Mouse (Mus musculus) urinary bladder, postnatal 25 days (tissue): ENCODE results near the gene Tssk2.

Experiments used
- DNase-seq: peaks from one replicate; pipeline ENCODE4 v3.0.0; 2022; ENCODE audit warnings: low spot score

The Tssk2 gene

DNA sequence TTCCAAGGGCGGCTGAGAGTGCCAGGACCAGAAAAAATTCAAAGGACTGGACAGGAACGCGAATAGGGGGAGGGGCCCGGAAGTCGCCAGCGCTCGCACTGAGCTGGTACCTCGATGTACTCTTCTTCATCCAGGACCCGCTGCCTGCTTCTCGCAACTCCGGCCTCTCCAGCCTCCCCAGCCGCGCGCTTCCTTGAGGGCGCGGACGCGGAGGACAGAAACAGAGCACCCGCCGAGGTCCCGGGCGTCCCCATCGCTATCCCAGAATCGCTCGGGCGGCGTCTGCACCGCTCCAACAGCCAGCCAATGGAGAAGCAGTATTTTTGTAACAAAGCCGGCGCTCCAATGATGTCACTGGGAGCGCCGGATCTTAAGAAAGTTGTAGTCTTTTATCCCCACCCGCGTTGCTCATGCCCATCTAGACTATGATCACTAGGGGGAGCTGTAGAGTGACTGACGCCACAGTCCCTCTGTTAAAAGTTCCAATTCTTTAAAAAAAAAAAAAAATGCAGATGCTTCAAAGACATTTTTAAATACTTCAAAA, 12.7 kb downstream of the Tssk2 start, which contains the start of gene Ess2:
TSS of gene Ess2 (minus strand) at position 297 of the 544 bp plus-strand sequence.
- peak; percentile 70 for DNase-seq

DNA sequence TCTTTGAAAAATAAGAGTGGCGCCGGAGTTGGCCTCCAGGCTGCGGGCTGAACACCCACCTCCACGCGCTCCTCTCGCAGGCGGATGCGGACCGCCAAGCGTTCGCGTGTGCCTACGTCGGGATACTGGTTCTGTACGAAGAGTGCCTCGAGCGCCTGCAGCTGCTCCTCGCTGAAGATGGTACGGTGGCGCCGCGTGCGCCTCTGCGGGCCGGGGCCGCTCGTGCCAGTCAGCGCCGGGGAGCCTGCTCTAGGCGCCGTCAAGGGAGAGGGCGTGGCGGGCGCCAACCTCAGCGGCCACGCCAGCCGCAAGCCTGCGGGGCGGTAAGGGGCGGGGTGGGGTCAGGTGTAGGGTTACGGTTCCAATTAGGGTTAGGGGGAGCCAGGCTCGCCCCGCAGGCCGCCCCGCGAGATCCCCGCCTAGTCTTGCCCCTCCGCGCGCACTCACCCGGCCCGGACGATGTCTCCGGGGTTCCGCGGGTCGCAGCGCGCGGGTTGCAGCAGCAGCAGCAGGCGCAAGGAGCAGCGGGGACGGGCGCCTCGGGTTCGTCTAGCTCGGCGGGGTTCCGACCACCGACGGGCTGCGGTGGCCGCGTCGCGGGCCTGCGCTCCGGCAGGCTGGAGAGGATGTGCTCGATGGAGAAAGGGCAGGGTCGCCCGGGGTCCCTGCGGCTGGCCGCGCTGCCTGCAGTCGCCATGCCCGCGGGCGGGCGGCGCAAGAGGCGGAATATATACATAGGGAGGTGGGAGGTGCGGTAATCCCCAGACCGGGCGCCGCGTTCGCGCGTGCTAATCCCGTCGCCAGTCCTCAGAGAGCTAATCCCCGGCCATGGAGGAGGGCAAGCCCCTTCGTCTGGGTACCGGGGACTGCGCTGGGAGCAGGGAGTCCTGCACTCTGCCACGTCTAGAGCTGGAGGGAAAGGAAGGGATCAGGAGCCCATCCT, 16.1 kb downstream of the Tssk2 start, which contains the start of gene Gsc2:
TSS of gene Gsc2 (minus strand) at position 753 of the 943 bp plus-strand sequence.
- DNase-seq = peak; percentile 19

DNA sequence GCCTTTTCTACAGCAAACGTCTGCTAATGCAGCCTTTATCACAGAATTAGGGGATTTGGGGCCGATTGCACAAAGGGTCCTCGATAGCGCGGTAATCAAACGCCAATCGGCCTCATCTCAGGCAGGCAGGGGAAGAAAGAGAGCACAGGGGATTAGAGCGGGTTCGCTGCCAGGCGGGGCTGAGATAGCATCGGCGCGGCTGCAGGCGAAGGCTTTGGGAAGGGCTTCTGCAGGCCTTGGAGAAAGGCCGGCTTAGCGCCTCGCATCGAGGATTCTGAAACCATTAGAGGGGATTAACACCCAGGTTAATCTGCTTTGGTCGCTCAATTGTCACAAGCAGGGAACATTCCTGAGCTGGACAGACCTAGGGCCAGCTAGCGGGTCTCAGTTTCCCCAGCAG, 22.1 kb downstream of the Tssk2 start:
- DNase-seq = no peak

DNA sequence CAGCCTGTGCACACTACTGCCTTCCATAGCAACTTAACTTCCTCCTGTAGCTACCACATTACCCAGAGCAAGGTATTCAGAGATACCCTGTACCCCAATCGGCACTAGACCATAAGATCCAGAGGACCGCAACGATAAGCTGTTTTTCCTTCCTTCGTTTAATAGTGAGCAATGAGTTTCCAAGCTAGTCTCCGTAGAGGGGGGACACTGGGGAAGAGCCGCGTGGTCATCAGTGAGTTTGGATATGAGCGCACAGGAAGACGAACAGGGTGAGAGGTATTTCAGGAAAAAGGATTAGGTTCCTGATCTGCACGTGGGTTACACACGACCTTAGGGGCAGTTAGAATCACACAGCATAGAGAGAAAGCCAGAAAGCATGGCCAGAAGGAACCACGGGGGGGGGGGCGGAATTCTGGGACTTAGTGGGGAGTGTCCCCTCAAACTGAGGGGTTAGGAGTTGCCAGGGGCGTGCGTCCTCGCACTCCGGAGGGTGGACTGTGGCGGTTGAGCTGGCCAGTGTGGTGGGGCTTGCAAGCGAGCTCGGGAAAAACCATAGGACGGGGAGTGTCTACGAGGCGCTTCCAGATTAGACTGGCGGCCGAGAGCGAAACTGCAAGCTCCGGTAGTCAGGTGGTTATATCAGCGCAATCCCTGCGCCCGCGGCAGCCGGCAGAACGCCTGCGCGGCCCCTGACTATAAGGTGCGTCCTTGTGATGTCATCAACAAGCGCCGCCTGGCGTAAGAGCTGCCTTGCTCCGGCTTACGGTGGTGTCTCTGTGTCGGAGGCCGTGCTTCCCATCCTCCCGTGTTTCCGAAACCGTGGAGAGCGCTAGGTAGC, 23.1 kb downstream of the Tssk2 start:
- peak; percentile 94 for DNase-seq

DNA sequence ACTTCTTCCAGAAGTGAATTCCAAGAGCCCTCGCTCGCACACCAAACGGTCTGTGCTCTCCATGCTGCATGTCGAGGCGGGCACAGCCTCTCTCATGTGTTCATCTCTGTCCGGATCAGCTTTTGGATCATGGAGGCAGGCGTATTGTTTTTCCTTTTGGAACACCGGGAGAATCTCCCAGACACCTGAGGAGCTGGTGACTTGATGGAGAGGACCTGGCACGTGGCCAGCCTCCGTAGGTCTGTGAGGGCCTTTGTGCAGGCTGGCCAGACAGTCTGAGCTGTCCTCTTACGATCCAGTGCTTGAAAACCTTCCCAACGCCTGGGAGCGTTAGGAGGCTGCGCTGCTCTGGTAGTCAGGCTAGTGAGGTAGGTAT, 23.7 kb downstream of the Tssk2 start:
- no peak for DNase-seq

DNA sequence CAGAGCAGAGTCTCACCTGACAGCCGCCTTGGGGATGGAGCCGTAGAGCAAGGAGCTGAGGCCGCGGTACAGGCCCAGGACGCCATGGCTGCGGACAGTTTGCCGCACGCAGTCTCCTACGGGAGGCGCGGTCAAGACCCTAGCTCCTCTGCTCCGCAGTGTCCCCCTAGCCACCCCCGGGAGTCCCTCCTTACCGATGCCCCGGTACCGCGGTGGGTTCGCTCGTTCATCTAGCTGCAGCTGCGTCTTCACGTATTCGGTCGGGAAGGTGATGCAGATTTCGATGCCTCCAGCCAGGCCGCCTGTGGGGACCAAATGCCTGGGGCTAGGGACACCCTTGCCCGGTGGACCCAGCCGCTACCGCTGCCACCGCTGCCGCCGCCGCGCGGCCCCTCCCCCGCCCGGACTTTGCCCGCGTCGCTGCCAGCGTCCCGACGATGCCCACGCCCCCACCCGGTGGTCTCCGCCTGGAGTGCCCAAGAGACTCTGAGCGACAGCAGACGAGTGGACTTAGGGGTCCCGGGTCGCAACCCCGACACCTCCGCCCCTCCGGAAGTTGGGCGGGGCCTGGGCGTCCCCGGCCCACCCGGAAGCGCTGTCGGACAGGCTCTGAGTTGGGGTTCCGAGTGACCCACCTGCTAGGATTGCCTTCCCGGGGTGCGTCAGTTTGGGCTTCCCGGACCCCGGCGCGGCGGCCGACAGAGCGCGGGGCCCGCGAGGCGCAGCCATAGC, 29.1 kb downstream of the Tssk2 start:
- peak; percentile 48 for DNase-seq

DNA sequence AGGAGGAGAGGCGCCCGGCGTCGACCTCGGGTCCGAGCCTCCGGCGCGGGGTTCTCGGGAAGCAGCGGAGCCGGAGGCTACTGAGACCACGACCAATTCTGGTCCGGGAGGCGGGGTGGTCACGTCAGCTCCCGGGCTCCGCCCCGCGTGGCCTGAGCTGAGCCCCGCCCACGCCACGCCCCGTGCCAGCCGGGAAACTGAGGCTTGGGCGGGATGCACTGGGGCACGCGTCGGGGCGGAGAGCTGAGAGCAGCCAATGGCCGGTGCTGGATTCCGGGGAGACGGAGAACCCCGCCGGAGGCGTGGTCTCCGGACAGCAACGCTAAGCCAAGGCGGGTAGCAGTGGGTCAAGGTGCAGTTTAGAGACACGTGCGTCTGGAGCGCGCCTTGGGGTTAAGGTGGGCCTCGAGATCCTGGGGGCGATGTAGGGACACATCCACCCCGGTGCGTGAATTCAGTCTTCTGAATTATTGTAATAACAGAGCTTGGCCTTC, 29.7 kb downstream of the Tssk2 start, which contains the start of gene Slc25a1:
TSS of gene Slc25a1 (minus strand) at position 133 of the 494 bp plus-strand sequence.
- peak; percentile 83 for DNase-seq

DNA sequence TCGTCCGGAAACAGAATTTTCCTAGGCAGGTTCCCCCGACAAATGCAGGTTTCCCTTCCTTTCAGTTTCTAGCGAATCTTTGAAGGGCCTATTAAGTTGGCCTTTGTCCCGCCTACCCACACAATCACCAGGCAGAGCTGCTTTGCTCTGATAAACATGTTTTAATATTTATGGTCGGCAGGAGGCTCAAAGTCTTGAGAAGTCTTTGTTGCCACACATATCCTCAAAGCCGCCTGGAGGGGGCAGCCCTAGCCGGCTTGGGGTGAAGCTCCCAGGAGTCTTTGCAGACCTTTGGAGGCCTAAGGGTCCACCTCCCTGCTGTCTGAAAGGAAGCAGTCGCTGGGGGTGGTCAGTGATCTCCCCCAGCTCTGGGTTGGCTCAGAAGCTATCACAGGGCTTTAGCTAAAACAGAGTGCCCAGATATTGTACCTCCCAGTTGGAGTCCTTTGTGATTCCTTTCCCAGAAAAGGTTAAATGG, 30.2 kb downstream of the Tssk2 start:
- DNase-seq = peak; percentile 62

DNA sequence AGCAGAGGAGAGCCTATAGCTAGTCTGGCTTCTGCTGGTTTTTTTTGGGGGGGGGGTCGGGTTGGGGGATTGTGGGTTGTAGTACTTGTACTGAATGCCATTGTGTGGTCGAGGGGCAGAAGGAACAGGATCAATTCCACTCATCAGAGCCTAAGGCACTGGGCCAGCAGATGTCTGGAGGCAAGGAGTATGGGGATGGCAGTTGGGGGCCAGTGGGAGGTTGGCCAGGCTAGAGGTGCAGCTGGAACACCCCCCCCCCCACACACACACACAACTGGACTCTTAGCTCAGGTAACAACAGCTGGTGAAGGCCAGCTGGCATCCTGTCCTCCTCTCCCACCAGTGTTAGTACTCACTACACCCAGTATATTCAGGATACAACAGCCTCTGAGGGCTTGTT, 30.8 kb downstream of the Tssk2 start:
- DNase-seq = no peak

DNA sequence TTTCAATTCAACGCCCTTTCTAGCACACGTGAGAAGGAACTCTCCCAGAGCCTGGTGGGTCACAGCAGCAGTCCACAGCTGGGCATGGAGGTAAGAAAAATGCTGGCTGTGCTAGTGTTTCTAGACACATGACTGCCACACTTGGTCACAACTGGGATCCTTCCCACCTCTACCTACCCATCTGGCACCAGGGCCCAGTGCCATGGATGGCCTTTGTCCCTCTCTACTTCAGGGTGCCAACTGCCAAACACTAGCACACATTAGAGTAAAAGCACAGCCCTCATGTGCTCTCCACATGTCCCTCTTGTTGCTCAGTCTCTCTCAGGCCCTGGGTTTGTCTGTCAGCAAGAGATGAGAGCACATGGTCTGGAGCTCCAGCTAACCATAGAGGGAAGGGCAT, 31.2 kb downstream of the Tssk2 start:
- DNase-seq = no peak

DNA sequence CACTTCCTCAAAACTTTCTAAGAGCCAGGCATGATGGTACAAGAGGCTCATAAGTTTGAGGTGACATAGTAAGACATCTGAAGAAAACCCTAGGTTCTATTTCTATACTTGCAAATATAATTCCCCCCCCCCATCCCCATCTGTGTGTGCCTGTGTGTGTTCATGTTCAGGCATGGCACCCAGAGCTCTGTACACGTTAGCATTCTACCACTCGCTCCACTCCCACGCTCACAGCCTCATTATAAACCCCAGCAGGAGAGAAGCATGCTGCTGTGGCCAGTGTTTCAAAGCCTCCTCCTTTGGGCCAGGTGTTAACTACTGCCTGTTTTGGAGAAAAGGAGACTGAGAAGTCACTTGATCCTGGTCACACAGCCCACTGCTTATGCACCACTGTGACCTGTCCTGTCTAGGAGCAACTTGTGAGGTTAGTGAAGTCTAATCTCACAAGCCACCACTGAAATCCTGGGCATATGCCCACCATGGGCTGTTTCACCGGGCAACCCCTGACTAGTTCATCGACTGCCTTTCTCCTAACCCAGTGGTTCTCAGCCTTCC, 33.5 kb downstream of the Tssk2 start:
- no peak for DNase-seq

DNA sequence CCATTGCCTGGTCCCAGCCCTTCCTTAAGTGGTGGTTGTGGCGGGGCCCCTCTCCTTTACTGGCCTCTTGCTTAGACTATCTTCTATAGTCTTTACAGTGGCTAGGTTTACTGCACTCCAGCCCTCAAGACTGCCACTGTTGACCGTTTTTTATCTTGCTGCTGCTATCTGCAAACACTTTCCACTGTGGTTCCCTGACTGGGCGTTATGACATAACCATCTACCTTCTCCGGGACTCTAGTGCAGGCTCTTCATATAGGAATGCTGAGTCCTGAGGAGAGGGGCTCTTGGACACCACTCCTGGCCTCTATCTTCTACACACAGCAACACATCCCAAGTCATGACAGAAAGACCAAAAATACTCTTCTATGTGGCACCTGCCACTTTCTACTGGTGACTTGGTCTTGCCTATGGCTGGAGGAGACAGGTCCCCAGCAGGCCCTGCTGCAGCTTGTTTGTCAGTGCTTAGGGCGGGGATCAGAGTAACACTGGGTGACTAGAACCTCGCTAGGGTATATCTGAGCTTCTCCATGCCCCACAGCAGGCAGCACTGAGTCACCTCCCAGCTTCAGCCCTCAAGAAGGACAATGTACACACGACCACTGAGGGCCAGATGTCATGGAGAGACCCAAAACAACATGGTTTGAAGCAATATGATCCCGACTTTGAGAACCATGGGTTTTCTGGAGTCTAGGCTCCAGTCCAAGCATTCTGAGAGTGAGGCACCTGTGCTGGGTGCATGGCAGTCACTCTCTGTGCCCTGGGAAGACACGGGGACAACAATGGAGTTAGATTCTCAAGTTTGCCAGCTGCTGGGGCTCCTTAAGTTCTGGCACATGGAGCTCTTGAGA, 35.4 kb downstream of the Tssk2 start:
- no peak for DNase-seq

DNA sequence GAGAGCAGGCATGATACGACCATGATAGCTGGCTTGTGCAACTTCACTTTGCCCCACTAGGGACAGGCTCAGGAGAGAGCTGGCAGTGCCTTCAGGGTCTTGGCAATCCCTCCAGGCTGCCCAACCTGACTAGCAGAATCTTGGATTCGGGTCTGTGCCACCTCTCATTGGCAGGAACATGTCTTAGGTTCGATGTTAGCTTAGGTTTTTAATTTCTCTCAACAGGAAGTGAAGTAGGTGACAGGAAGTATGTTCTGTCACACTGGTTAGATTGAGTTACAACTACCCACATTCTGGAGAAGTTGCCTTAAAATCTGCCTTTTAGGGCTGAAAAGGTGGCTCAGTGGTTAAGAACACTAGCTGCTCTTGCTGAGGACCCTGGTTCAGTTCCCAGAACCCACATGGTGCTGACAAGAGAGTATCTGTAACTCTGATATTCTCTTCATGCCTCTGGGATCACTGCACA, 36.0 kb downstream of the Tssk2 start:
- DNase-seq = no peak

DNA sequence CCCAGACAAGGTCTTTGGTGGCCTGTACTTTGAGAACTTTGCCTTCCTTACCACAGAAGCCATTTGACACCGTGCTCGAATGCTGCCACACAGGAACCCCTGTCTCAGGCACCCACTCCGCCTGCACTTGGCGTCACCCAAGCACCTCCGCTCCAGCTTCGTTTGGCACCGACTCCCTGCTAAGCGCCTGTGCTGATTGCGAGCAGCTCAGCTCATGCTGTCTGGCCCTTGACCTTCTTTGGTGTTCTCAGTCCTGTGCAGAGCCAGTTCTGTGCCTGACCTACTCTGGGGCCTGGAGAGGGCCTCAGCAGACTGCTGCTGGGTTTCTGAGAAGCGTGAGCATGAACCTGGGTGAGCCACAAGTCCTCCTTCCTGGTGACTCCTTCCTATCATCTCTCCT, 38.3 kb downstream of the Tssk2 start:
- no peak for DNase-seq

DNA sequence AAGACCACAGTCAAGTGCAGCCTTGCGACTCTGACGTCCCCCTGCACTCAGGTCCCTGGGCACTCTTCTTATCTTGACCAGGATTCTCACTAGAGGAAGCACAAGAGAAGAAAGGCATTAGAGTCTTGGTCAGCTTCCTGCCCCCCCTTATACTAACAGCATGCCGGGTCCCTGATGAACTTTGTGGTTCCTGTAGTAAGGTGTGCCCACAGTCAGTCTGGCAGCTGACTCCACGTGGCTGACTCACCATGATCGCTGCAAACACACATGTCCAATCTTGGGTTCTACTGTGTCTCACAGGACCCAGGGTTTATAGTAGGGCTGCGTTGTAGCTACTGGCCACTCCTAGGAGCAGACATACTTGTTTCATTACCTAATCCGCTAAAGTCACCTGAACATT, 39.8 kb downstream of the Tssk2 start:
- no peak for DNase-seq

DNA sequence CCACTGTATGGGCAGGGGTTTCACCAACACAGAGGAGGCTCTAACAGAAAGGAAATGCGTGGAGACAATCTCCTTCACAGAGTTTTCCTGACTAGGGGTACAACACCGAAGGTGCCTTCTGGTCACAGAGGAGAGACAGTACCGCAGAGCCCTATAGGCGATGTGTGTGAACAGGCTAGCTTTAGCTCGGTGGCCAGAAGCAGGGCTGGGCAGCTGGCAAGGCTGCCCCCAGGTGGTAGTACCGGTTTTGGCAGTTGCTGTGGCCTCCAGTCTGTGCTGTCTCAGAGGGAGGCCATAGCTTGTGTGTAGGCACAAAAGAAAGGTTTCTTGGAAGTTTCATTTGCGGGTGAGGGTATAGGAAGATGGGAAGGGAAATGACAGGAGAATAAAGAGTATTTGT, 40.4 kb downstream of the Tssk2 start:
- peak; percentile 46 for DNase-seq

DNA sequence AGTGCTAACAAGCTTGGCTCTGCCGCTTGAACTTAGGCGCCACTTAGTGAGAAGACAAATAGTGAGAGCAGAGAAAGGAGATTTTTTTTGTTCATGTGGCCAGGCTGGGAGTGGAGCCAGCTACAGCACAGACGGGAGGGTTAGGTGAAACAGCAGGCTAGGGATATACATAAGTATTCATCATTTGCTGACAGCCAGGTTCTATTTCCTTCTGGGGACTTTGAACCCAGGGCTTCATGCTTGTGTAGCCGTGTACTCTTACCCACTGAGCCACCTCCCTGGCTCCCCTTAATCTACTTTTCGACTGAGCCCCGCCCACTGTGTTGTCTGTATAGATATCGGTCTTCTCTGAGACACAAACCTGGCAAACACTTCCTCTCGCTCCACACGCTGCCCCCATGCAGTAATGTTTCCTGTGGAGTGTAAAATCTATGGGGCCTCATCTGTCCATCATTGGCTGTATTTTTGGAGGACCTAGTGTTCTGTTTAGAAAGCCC, 40.9 kb downstream of the Tssk2 start:
- DNase-seq = no peak

DNA sequence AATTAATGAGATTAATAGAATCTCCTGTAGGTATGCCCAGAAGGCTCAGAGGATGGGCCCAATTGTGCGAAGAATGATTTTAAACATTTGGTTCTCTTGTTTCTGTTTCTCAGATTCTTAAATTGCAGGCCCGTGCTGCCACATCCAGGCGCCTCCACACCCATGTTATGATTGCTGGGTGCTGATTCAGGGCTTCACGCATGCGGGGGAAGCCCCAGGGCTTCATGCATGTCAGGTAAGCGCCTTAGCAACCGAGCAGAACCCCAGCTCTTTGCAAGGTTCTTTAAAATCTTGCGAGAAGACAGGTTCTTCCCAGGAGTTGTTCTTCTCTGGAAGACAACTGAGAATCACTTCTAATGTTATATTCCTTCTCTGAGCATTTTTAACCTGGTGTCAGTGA, 45.0 kb downstream of the Tssk2 start:
- no peak for DNase-seq

DNA sequence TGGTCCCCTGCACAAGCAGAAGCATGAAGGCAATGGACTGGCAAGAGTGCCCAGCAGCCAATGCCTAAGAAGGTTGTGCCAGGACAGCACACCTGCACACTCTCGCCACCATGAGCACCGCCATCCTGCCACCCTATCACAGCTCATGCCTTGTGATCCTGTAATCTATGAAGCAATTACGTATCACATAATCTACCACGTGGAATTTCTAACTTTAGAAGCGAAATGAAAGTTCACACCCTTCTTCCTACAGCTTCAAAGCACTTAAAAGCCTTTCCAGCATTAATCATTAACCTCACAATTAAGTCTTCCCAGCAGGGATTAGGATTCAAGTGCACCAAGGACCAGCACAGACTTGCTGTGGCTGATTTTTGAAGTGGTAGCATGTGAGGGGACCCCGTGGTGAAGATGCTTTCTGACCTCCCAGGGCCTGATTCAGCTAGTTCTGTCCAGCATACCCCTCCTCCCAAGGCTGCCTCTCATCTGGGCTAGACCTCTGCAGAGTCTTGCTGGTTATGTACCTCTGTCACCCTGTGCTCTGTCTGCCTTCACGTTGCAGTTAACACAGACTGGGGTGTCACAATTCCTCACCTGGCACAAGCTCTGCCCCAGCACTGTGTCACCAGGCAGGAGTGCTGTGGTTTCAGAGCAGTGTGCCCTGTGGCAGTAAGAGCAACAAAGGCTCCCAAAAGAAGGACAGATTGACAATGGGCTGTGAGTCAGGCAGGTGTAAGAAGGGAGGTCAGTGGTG, 46.8 kb downstream of the Tssk2 start:
- no peak for DNase-seq
